Mouse (Mus musculus): ENCODE data around the gene Nuf2. TPM values are rescaled to one million over a fixed set of nuclear protein-coding genes. Genes with fewer than 3 reads are reported as not detected.
"Not testable (repeated sequence)": the region's sequence is repeated elsewhere in the genome, so short reads cannot be mapped to it uniquely, and the experiment has no call there.

Nuf2 gene
- 1 to 10 TPM in 2 of 4 experiments, under 1 TPM in 2; 0.49 to 3.0 (median 0.94) TPM for total RNA-seq (2022)

GRCm38 (mm10) chr1:169530876-169531701 is at the start of gene Nuf2:
Nuf2 (minus strand) TSS chr1:169531464.
- DNase-seq: peak; percentile 97

GRCm38 (mm10) chr1:169579572-169579971 is 48.3 kb upstream of the Nuf2 start:
- DNase-seq: no peak

DNA sequence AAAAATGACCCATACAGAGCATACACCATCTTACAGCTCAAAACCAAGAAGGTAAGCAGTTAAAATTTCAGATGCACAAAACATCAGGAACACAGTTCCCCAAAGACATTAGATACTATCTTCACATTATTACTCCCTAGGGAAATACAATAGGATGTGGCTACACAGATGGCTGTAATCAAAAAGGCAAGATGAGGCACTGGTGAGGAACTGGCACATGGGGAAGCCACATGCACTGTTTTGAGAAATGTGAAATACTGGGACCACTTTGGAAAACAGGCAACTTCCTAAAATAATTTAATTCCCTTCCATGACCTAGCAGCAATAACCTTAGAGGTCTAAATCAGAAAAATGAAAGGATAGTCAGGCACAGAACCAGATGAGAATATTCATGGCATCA is 42.9 kb upstream of the Nuf2 start:
- no peak for DNase-seq

DNA sequence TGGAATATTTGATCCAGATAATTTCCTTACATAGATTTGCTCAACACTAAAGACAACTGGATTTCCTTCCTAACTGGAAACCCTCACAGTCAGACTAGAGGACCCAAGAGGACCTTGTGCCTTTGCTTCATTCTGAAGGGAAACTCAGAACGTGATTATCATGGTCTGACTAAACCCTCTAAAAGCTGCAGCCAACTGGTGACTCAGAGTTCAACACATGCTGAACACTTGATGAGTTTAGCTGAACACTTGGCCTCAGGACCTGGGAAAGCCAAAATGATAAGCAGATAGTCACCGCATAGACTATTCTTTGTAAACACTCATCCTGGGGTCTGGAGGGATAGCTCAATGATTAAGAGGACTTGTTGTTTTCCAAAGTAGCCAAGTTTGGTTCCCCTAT is 24.4 kb upstream of the Nuf2 start:
- DNase-seq: no peak

GRCm38 (mm10) chr1:169555019-169555418 is 23.8 kb upstream of the Nuf2 start:
- DNase-seq: no peak

GRCm38 (mm10) chr1:169553446-169553845 is 22.2 kb upstream of the Nuf2 start:
- no peak for DNase-seq

DNA sequence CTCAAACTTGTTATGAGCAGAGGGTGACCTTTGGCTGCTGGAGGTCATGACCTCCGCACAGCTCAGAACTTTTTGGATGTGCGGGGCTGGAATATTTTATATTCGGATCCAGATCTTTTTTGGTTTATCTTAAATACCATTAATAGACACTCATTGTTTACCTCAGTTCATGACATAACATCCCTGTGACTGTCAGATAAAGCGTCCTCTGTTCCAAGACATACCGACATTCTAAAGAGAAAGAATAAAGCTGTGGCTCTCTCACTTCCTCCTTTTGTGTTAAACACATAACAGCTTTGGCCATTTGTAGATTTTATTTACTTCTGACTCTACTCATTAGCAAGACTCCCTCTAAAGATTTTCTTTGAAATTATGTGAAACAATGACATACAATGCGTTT is 9.2 kb upstream of the Nuf2 start:
- DNase-seq: no peak

GRCm38 (mm10) chr1:169531702-169532535 is 655 bp upstream of the Nuf2 start:
- DNase-seq: peak; percentile 33

DNA sequence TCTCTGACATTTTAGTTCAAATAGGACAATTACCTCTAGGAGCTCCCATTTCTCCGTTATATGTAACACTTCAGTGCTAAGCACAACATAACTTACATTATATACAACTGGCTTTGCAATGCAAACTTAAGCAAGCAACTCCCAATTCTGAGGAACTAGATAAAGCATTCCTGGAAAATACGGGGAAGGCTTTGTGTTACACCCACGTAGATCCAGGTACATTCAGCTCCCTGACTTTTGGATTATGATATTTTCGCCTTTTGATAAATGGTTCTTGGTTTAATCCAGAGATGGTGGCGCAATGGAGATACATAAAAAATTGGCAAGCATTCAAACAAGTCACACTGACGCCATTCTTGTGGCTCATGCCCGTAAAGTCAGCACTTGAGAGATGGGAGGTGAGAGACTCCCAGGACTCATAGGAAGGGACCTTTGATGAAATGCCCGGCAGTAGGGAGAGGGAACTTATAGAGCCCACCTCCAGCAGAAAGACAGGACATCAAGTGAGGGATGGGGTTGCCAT is 1.2 kb downstream of the Nuf2 start:
- no peak for DNase-seq

GRCm38 (mm10) chr1:169526006-169526680 is 5.1 kb downstream of the Nuf2 start:
- no peak for DNase-seq

DNA sequence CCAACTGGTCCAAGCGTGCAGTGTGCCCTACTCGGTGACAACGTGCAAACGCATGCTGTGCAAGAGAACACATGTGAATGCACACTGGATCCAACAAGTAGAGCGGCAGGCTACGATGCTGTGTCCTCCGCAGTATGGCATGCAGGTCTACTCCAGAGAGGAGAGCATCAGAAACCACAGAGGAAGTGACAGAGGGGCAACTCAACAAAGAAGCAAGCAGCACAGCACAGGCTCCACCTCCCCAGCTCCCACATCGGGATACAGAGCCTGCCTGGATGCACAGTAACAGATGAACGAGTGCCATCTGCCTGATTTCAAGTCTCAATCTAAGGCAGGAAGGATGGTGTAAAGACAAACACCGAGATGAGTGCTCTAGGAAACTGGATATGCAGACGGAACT is 11.9 kb downstream of the Nuf2 start:
- no peak for DNase-seq

GRCm38 (mm10) chr1:169517899-169518517 is 13.3 kb downstream of the Nuf2 start:
- not testable (repeated sequence) for DNase-seq

DNA sequence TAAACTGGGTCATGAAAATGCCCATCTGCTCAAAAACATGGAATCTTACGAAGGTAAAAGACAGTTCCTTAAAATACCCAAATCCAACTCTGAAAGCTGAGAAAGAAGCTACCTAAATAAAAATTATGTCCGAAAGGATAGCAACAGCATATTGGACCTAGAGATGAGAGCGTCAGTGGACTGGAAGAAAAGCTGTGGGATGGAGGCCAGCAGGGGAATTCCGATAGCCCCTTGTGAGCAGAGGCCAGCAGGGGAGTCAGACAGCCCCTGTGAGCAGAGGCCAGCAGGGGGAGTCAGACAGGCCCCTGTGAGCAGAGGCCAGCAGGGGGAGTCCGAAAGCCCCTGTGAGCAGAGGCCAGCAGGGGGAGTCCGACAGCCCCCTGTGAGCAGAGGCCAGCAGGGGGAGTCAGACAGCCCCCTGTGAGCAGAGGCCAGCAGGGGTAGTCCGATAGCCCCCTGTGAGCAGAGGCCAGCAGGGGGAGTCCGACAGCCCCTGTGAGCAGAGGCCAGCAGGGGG is 13.8 kb downstream of the Nuf2 start:
- DNase-seq: no peak

GRCm38 (mm10) chr1:169506354-169506753 is 24.9 kb downstream of the Nuf2 start:
- no peak for DNase-seq

DNA sequence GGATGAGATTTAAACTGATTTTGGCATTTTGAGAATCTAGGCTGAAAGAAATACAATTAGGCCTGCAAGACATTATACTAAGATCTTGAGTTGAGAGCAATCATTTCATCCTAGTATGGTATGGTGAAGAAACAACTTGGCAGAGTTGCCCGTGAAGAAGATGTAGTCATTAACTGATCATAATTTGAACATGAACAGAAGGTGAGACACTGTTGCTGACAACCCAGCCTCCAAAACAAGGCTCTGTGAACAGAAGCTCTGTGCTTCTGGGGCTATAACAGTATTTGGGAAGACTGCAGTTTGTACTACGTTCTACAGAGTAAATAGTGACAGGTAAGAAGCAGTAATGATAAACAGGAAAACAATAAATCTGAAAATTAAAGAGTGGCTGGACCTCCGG is 28.4 kb downstream of the Nuf2 start:
- DNase-seq: no peak

- no peak for DNase-seq
Observed at GRCm38 (mm10) chr1:169495621-169496020, 35.6 kb downstream of the Nuf2 start.

DNA sequence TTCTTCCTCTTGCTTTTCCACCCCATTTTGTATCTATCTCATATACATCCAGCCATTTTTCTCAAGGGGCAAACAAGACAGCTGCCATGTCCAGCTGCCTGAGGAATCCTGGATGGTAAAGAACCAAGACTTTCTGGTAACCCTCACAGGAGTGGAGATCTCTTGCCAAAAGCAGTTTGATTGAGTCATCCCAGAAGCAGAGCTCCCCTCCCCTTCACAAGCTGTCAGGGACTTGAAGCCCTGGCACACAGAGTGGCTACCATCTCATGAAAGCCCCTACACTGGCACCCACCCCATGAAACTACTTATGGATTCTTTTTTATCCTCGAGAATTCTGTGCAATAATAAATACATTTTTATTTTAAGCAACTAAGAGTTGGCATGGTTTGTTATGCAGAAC is 39.7 kb downstream of the Nuf2 start:
- DNase-seq: no peak

DNA sequence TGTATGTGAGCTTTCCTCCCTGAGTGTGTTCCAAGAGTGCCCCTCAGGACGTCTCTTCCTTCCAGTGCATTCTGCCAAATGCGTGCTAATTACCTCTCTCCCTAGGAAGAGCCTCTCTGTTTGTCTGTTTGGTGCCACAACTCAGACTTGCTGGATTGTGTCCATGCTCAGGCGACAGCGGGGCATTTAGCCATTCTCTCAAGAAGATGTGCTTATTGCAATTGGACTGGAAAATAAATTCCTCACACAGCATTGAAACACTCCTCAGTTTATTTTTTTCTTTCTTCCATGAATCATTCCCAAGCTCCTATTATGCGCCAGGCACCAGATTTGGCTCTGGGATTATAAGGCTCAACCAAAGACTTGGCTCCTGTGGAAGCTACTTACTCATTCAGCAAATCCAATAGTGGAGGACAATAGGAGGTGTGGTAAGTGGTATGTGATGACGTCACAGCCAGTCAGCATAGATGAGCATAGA is 45.8 kb downstream of the Nuf2 start:
- no peak for DNase-seq

DNA sequence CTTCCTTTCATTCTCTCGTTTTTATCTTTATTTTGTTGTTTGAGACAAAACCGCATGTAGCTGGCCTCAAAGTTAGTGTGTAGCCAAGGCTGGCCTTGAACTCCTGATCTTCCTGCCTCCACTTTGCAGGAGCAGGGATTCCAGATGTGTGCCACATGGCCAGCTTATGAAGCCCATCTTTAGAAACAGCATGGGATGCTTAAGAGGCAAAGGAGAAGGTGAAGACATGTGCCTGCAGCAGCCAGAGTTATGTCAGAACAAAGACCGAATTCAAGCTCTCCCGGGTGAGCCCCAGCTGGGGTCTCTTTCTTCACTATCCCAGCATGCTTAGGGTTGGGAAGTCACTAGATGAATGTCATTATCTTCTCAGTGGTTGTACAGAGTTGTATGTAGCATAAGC is 46.7 kb downstream of the Nuf2 start:
- no peak for DNase-seq

- no peak for DNase-seq
Observed at GRCm38 (mm10) chr1:169482596-169483335, 48.5 kb downstream of the Nuf2 start.

GRCm38 (mm10) chr1:169471185-169471584 is 60.1 kb downstream of the Nuf2 start:
- no peak for DNase-seq
